Mouse (Mus musculus) C2C12 (cell line): ENCODE data around the gene Adat3. TPM values are rescaled to one million over a fixed set of nuclear protein-coding genes. Genes with fewer than 3 reads are reported as not detected.

Experiments used
- H3K27me3 ChIP-seq: one replicate; pipeline ENCODE4 v1.6.1; 2011; ENCODE audit not compliant: control insufficient read depth, insufficient read depth, insufficient read length
- H3K36me3 ChIP-seq: one replicate; pipeline ENCODE4 v1.6.1; 2011; ENCODE audit not compliant: control insufficient read depth, insufficient read depth
- H3K4me3 ChIP-seq: one replicate; pipeline ENCODE4 v1.5.1; 2011; ENCODE audit warnings: mild to moderate bottlenecking, control low read depth; ENCODE audit not compliant: poor library complexity, insufficient read depth, severe bottlenecking
- H3K79me2 ChIP-seq: one replicate; pipeline ENCODE4 v1.6.1; 2011; ENCODE audit not compliant: control insufficient read depth, insufficient read depth
- H3K79me3 ChIP-seq: one replicate; pipeline ENCODE4 v1.6.1; 2011; ENCODE audit warnings: low read depth, control low read depth
- H3ac ChIP-seq: one replicate; pipeline ENCODE3; 2011; ENCODE audit warnings: low read depth; ENCODE audit not compliant: control insufficient read depth, insufficient read length
- CEBPB ChIP-seq: IDR thresholded peaks from one replicate; pipeline ENCODE4 v1.6.1; 2011; ENCODE audit warnings: low read depth, mild to moderate bottlenecking, control low read depth, moderate library complexity
- CTCF ChIP-seq: IDR thresholded peaks from one replicate; pipeline ENCODE4 v1.5.1; 2011; ENCODE audit not compliant: control insufficient read depth, insufficient read depth, insufficient read length
- FOSL1 ChIP-seq: IDR thresholded peaks from one replicate; pipeline ENCODE4 v1.8.0; 2011; ENCODE audit warnings: mild to moderate bottlenecking, low read length; ENCODE audit not compliant: poor library complexity, insufficient read depth, severe bottlenecking
- MAX ChIP-seq: IDR thresholded peaks from one replicate; pipeline ENCODE4 v1.6.1; 2011; ENCODE audit warnings: mild to moderate bottlenecking, control low read depth
- MYOD1 ChIP-seq: IDR thresholded peaks from one replicate; pipeline ENCODE4 v1.6.1; 2011; ENCODE audit warnings: low read depth; ENCODE audit not compliant: control insufficient read depth, insufficient read length
- MYOG ChIP-seq: IDR thresholded peaks from one replicate; pipeline ENCODE4 v1.6.1; 2011; ENCODE audit not compliant: control insufficient read depth, insufficient read length; ENCODE audit errors: extremely low read depth
- USF1 ChIP-seq: IDR thresholded peaks from one replicate; pipeline ENCODE4 v1.6.1; 2011; ENCODE audit warnings: low read depth, mild to moderate bottlenecking, control low read depth, moderate library complexity
- microRNA-seq: library from miRNA; unstranded; fragments of <30 nt; microRNA quantifications from one replicate; pipeline ENCODE4, GENCODE M21; 2019; ENCODE audit warnings: borderline microRNAs expressed
- polyA plus RNA-seq: library from polyadenylated mRNA; unstranded; fragments of >200 nt; fragmentation: generic; extraction: Trizol; gene quantifications from one replicate; pipeline ENCODE4 v1.2.1, GENCODE M21; 2012; ENCODE audit warnings: missing spikeins

The Adat3 gene
- polyA plus RNA-seq, 1 experiment = 11.1 TPM

- TF ChIP-seq USF1 (no peak), MAX (peak; percentile 33)
- no peaks in the 10 kb centered on the region for H3K36me3 ChIP-seq
- H3ac ChIP-seq = no peak overlapping the region
Observed at GRCm38 (mm10) chr10:80653156-80653720, 50.6 kb downstream of the Adat3 start.

DNA sequence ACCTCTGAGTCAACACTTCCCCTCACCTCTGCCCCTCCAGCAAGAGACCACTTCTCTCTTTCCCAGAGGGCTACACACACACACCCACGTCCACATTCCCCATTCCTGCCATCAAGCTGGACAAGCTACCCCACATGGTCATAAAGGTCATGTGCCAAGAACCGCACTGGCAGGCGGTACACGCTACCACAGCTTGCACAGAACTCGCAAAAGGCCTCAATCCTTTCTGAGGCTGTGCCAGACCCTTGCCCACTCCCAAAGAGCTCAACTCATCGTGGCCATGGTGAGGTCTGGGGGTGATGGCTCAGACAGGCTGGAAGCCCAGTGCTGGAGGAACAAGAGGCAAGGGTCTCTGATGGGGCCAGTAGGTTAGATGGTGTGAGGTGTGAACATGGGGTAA lies 52.2 kb downstream of the Adat3 start:
- no peaks in the 10 kb centered on the region for H3K27me3 ChIP-seq
- H3K36me3 ChIP-seq = no peaks in the 10 kb centered on the region
- H3K4me3 ChIP-seq = no peak overlapping the region
- H3K79me3 ChIP-seq = peaks cover 7% of the 10 kb centered on the region
- TF ChIP-seq FOSL1 (no peak), CTCF (no peak), MYOD1 (no peak), CEBPB (no peak), MAX (no peak), USF1 (no peak), MYOG (no peak)
- H3ac ChIP-seq = no peak overlapping the region
- H3K79me2 ChIP-seq = peaks cover 40% of the 10 kb centered on the region

More at GRCm38 (mm10) chr10:80653156-80653720, 50.6 kb downstream of the Adat3 start:
- H3K79me2 ChIP-seq = peaks cover 40% of the 10 kb centered on the region
- peaks cover 7% of the 10 kb centered on the region for H3K79me3 ChIP-seq
- no peak overlapping the region for H3K4me3 ChIP-seq
- H3K27me3 ChIP-seq = no peaks in the 10 kb centered on the region

GRCm38 (mm10) chr10:80655406-80656129 lies 52.9 kb downstream of the Adat3 start:
- Histone ChIP-seq H3K79me3 (peaks cover 7% of the 10 kb centered on the region), H3K27me3 (no peaks in the 10 kb centered on the region), H3K79me2 (peaks cover 40% of the 10 kb centered on the region), H3ac (peak overlapping the region; percentile 100), H3K36me3 (no peaks in the 10 kb centered on the region), H3K4me3 (peak overlapping the region; percentile 89)
- no peak for TF ChIP-seq CTCF
- TF ChIP-seq FOSL1 = no peak
- TF ChIP-seq USF1 = no peak
- no peak for TF ChIP-seq CEBPB
- TF ChIP-seq MAX = no peak
- TF ChIP-seq MYOD1 = no peak
- no peak for TF ChIP-seq MYOG

GRCm38 (mm10) chr10:80656130-80656862 lies 53.6 kb downstream of the Adat3 start:
- peak overlapping the region; percentile 100 for H3ac ChIP-seq
- peaks cover 40% of the 10 kb centered on the region for H3K79me2 ChIP-seq
- H3K27me3 ChIP-seq = no peaks in the 10 kb centered on the region
- peak overlapping the region; percentile 89 for H3K4me3 ChIP-seq
- peak; percentile 35 for TF ChIP-seq MAX
- no peak for TF ChIP-seq USF1
- peaks cover 7% of the 10 kb centered on the region for H3K79me3 ChIP-seq
- H3K36me3 ChIP-seq = no peaks in the 10 kb centered on the region

- TF ChIP-seq FOSL1 (no peak), MYOG (no peak), USF1 (no peak), MYOD1 (no peak), MAX (no peak)
- H3K79me2 ChIP-seq = peaks cover 38% of the 10 kb centered on the region
- no peaks in the 10 kb centered on the region for H3K27me3 ChIP-seq
- peak within 1 kb of the TSS; percentile 89 for H3K4me3 ChIP-seq
- H3ac ChIP-seq = peak within 1 kb of the TSS; percentile 100
- H3K79me3 ChIP-seq = peaks cover 7% of the 10 kb centered on the region
- H3K36me3 ChIP-seq = no peaks in the 10 kb centered on the region
Observed at GRCm38 (mm10) chr10:80656863-80657623, 54.4 kb downstream of the Adat3 start, which contains the start of gene Btbd2. TSS of gene Btbd2 (minus strand) at chr10:80657071.

Small RNA genes within 50 kb of the gene (microRNA-seq; reads per million reads assigned to microRNA genes)
- 0.40 reads per million, percentile 3 among the genes with 10 or more reads in this experiment for gene Mir6912

Other genes starting within 250 kb of the Adat3 start
- not detected for gene Plk5, start 246.4 kb upstream of the Adat3 start, polyA plus RNA-seq
- 37.4 TPM for gene Mex3d, start 215.2 kb upstream of the Adat3 start, polyA plus RNA-seq
- 326 TPM for gene Mbd3, start 203.3 kb upstream of the Adat3 start, polyA plus RNA-seq
- 1,025 TPM for gene Uqcr11, start 196.1 kb upstream of the Adat3 start, polyA plus RNA-seq
- 111 TPM for gene Tcf3, start 169.2 kb upstream of the Adat3 start, polyA plus RNA-seq
- gene Onecut3, start 108.0 kb upstream of the Adat3 start, polyA plus RNA-seq = not detected
- 0.13 TPM for gene Atp8b3, start 63.8 kb upstream of the Adat3 start, polyA plus RNA-seq
- gene Rexo1, start 41.3 kb upstream of the Adat3 start, polyA plus RNA-seq = 23.0 TPM
- 21.0 TPM for gene Klf16, start 25.6 kb upstream of the Adat3 start, polyA plus RNA-seq
- gene Abhd17a, start 12.5 kb upstream of the Adat3 start, polyA plus RNA-seq = 103 TPM
- 119 TPM for gene Scamp4, start within 50 bp of the Adat3 start, polyA plus RNA-seq
- gene Gm49322, start 3.1 kb downstream of the Adat3 start, polyA plus RNA-seq = 1.0 TPM
- gene Csnk1g2, start 20.0 kb downstream of the Adat3 start, polyA plus RNA-seq = 165 TPM
- 53.8 TPM for gene Btbd2, start 54.2 kb downstream of the Adat3 start, polyA plus RNA-seq
- 61.4 TPM for gene Mknk2, start 75.2 kb downstream of the Adat3 start, polyA plus RNA-seq
- 34.2 TPM for gene Mob3a, start 99.1 kb downstream of the Adat3 start, polyA plus RNA-seq
- 0.43 TPM for gene Izumo4, start 99.3 kb downstream of the Adat3 start, polyA plus RNA-seq
- 51.3 TPM for gene Ap3d1, start 139.4 kb downstream of the Adat3 start, polyA plus RNA-seq
- gene Dot1l, start 152.3 kb downstream of the Adat3 start, polyA plus RNA-seq = 19.1 TPM
- 106 TPM for gene Sf3a2, start 195.3 kb downstream of the Adat3 start, polyA plus RNA-seq
- gene Plekhj1, start 195.7 kb downstream of the Adat3 start, polyA plus RNA-seq = 74.8 TPM
- 0.87 TPM for gene Amh, start 202.4 kb downstream of the Adat3 start, polyA plus RNA-seq
- 29.2 TPM for gene Jsrp1, start 210.6 kb downstream of the Adat3 start, polyA plus RNA-seq
- 1,494 TPM for gene Oaz1, start 223.8 kb downstream of the Adat3 start, polyA plus RNA-seq
- 0.05 TPM for gene Lingo3, start 241.2 kb downstream of the Adat3 start, polyA plus RNA-seq